Mouse (Mus musculus) myocyte (in vitro differentiated cells): ENCODE measurements around the gene Spns2.

ENCODE experiments used
- CEBPB ChIP-seq: IDR thresholded peaks from 2 replicates; pipeline ENCODE4 v1.6.1; 2011; ENCODE audit warnings: mild to moderate bottlenecking, moderate library complexity; ENCODE audit not compliant: poor library complexity, insufficient read depth, severe bottlenecking
- E2F4 ChIP-seq: IDR thresholded peaks from one replicate; pipeline ENCODE4 v1.6.1; 2011; ENCODE audit warnings: mild to moderate bottlenecking, control low read depth, moderate library complexity; ENCODE audit not compliant: insufficient read depth
- MYOD1 ChIP-seq, 3 experiments: IDR thresholded peaks; one replicate each; pipeline ENCODE4 v1.6.1; 2011; ENCODE audit warnings: control low read depth in 2 of 3, low read depth in 2 of 3, mild to moderate bottlenecking in 2 of 3, moderate library complexity in 1 of 3; ENCODE audit not compliant: insufficient read length in 2 of 3, control insufficient read depth in 1 of 3
- POLR2A ChIP-seq: IDR thresholded peaks from one replicate; pipeline ENCODE4 v1.6.1; 2011; ENCODE audit warnings: low read depth, mild to moderate bottlenecking, control low read depth, moderate library complexity; ENCODE audit not compliant: insufficient read length
- POLR2AphosphoS2 ChIP-seq: IDR thresholded peaks from one replicate; pipeline ENCODE4 v1.6.1; 2011; ENCODE audit warnings: low read depth, control low read depth; ENCODE audit not compliant: insufficient read length
- REST ChIP-seq: IDR thresholded peaks from one replicate; pipeline ENCODE4 v1.6.1; 2011; ENCODE audit warnings: mild to moderate bottlenecking, control low read depth, moderate library complexity; ENCODE audit not compliant: insufficient read depth, insufficient read length
- SRF ChIP-seq: IDR thresholded peaks from one replicate; pipeline ENCODE4 v1.6.1; 2011; ENCODE audit warnings: low read depth; ENCODE audit not compliant: control insufficient read depth, insufficient read length
- TCF12 ChIP-seq: IDR thresholded peaks from one replicate; pipeline ENCODE4 v1.6.1; 2011; ENCODE audit warnings: mild to moderate bottlenecking, control low read depth; ENCODE audit not compliant: poor library complexity, insufficient read depth, severe bottlenecking
- USF1 ChIP-seq: IDR thresholded peaks from one replicate; pipeline ENCODE4 v1.6.1; 2011; ENCODE audit warnings: low read depth, mild to moderate bottlenecking, control low read depth, moderate library complexity

GRCm38 (mm10) chr11:72458502-72458901, 31.2 kb downstream of the Spns2 start:
- TF ChIP-seq USF1 = no peak
- no peak for TF ChIP-seq POLR2A
- TF ChIP-seq MYOD1 (IDR thresholded peaks at IDR 0.05; ENCODE audit: control insufficient read depth in 1 of 3, insufficient read length in 2 of 3, low read depth in 2 of 3) = no peak
- TF ChIP-seq TCF12 = no peak
- no peak for TF ChIP-seq POLR2AphosphoS2
- no peak for TF ChIP-seq CEBPB
- TF ChIP-seq SRF = no peak
- no peak for TF ChIP-seq REST
- no peak for TF ChIP-seq E2F4
